25 mouse cellular contexts compared by ENCODE assay signal in genomic region chr2:93647924-93648575, GRCm38 (mm10). TPM values are rescaled to one million over a fixed set of nuclear protein-coding genes. Genes with fewer than 3 reads are reported as not detected.
DNase-seq lines count a peak whose midpoint lies in the region; ATAC-seq and TF ChIP-seq lines count a peak whose summit lies in the region.
"Had no signal": no experiment of that assay in that cellular context is flagged by ENCODE, and none has a peak within 500 bp of the region (broad histone marks: within the 10 kb centered on the region; RNA-seq: fewer than 3 reads in every experiment).

No protein-coding gene starts in this region.

- peaks cover 12% of the 10 kb centered on the region for H3K4me1 ChIP-seq in hindbrain, embryonic 12.5 days
- peaks cover under 1% of the 10 kb centered on the region; the same call in 1 of the 2 replicates for H3K4me1 ChIP-seq in hindbrain, postnatal 0 days (ENCODE audit: insufficient read depth, low read length)
- H3K4me1 ChIP-seq in embryonic facial prominence, embryonic 10.5 days = peaks cover 89% of the 10 kb centered on the region
- peaks cover 65% of the 10 kb centered on the region for H3K4me1 ChIP-seq in limb, embryonic 10.5 days

- no peak for ATAC-seq in hindbrain, embryonic 12.5 days (ENCODE audit: low FRiP score)
- ATAC-seq in hindbrain, postnatal 0 days = no peak
- ATAC-seq: activated CD4-positive, CD25-positive, alpha-beta regulatory T cell, adult 4 months; forebrain, embryonic 15.5 days had no signal

- WGBS in hindbrain, embryonic 12.5 days = under 1% methylated on average over 20 of the region's 20 CpGs
- 3% methylated on average over 20 of the region's 20 CpGs for WGBS in hindbrain, postnatal 0 days
- WGBS in embryonic facial prominence, embryonic 10.5 days = 1% methylated on average over 20 of the region's 20 CpGs
- 1% methylated on average over 20 of the region's 20 CpGs for WGBS in limb, embryonic 10.5 days

- TF ChIP-seq CTCF in hindbrain, postnatal 0 days (IDR thresholded peaks at IDR 0.05; ENCODE audit: low read depth) = no peak

- H3K9ac ChIP-seq in hindbrain, embryonic 12.5 days = no peak overlapping the region
- no peak overlapping the region for H3K9ac ChIP-seq in hindbrain, postnatal 0 days (replicated peaks; ENCODE audit: low read length)
- H3K9ac ChIP-seq: forebrain, embryonic 15.5 days; limb, embryonic 15.5 days; liver, embryonic 14.5 days; lung, embryonic 14.5 days had no signal

- H3K36me3 ChIP-seq in hindbrain, embryonic 12.5 days = no peaks in the 10 kb centered on the region
- no peaks in the 10 kb centered on the region for H3K36me3 ChIP-seq in hindbrain, postnatal 0 days (ENCODE audit: insufficient read depth, low read length)
- peaks cover 55% of the 10 kb centered on the region for H3K36me3 ChIP-seq in embryonic facial prominence, embryonic 10.5 days (replicated peaks)
- H3K36me3 ChIP-seq in limb, embryonic 10.5 days = peaks cover 28% of the 10 kb centered on the region
- H3K36me3 ChIP-seq: forebrain, embryonic 15.5 days; heart, embryonic 13.5 days; limb, embryonic 15.5 days had no signal

- H3K27me3 ChIP-seq in hindbrain, embryonic 12.5 days = peaks cover 91% of the 10 kb centered on the region
- H3K27me3 ChIP-seq in hindbrain, postnatal 0 days (ENCODE audit: insufficient read depth, low read length) = peaks cover 54% of the 10 kb centered on the region
- H3K27me3 ChIP-seq in embryonic facial prominence, embryonic 10.5 days (replicated peaks; ENCODE audit: low read depth, poor library complexity, severe bottlenecking) = peaks cover 100% of the 10 kb centered on the region
- H3K27me3 ChIP-seq in limb, embryonic 10.5 days (ENCODE audit: low read depth, poor library complexity, severe bottlenecking) = peaks cover 99% of the 10 kb centered on the region

- DNase-seq in embryo, embryonic 10.5 days (ENCODE audit: low spot score) = peak; percentile 48
- DNase-seq in embryo, embryonic 11 days = no peak
- no peak for DNase-seq in hindbrain, postnatal 0 days (ENCODE audit: low spot score)
- peak; percentile 61 for DNase-seq in embryonic facial prominence, embryonic 10.5 days (ENCODE audit: low spot score)
- DNase-seq in limb, embryonic 10.5 days (ENCODE audit: low spot score) = peak; percentile 63
- DNase-seq in left cerebral cortex, adult 11 months (ENCODE audit: low spot score) = no peak
- no peak for DNase-seq in kidney, postnatal 4 days
- DNase-seq: adrenal gland, adult 8-10 months; cerebellum, adult 11-12 months; gastrocnemius, postnatal 14 days; heart, postnatal 14 days; kidney, adult 2 months; kidney, postnatal 10 days; lung, postnatal 36 days; right cerebral cortex, postnatal 25 days; spleen, adult 18-20 months had no signal

- H3K4me3 ChIP-seq in hindbrain, embryonic 12.5 days = no peak overlapping the region; the same call in 1 of the 2 replicates
- no peak overlapping the region for H3K4me3 ChIP-seq in hindbrain, postnatal 0 days (ENCODE audit: low read length)
- peak overlapping the region; percentile 85 for H3K4me3 ChIP-seq in embryonic facial prominence, embryonic 10.5 days
- peak overlapping the region; percentile 65 for H3K4me3 ChIP-seq in limb, embryonic 10.5 days
- H3K4me3 ChIP-seq: forebrain, embryonic 15.5 days had no signal

- H3K27ac ChIP-seq in hindbrain, embryonic 12.5 days = no peak overlapping the region
- no peak overlapping the region for H3K27ac ChIP-seq in hindbrain, postnatal 0 days
- H3K27ac ChIP-seq in embryonic facial prominence, embryonic 10.5 days (replicated peaks) = peak overlapping the region; percentile 97
- peak overlapping the region; percentile 94 for H3K27ac ChIP-seq in limb, embryonic 10.5 days
- H3K27ac ChIP-seq: forebrain, embryonic 15.5 days; heart, embryonic 13.5 days; limb, embryonic 15.5 days; liver, embryonic 14.5 days had no signal

- 0 out of 2 replicates have a peak overlapping the region, but pooled peaks have one; percentile 33 for H3K4me2 ChIP-seq in hindbrain, embryonic 12.5 days (replicated peaks)
- H3K4me2 ChIP-seq in hindbrain, postnatal 0 days (ENCODE audit: low read depth, low read length) = no peak overlapping the region

- no peaks in the 10 kb centered on the region for H3K9me3 ChIP-seq in hindbrain, embryonic 12.5 days (replicated peaks)
- no peaks in the 10 kb centered on the region for H3K9me3 ChIP-seq in hindbrain, postnatal 0 days (ENCODE audit: low read length)
- H3K9me3 ChIP-seq in embryonic facial prominence, embryonic 10.5 days = no peaks in the 10 kb centered on the region
- no peaks in the 10 kb centered on the region for H3K9me3 ChIP-seq in limb, embryonic 10.5 days (replicated peaks)
- H3K9me3 ChIP-seq: forebrain, embryonic 15.5 days; heart, embryonic 13.5 days; limb, embryonic 15.5 days; megakaryocyte, embryonic 14.5 days had no signal

RNA-seq across cellular contexts. Expression of gene Alx4, which starts 5.9 kb away (rescaled TPM):
- 5.4 and 6.7 TPM in 2 replicates for polyA plus RNA-seq in hindbrain, embryonic 12.5 days (2016; fragmentation: Nextera tagmentation; extraction: Ambion mirVana)
- 3.1 and 3.3 TPM in 2 replicates for total RNA-seq in hindbrain, postnatal 0 days (2014; rRNA removed)
- 0.54 and 0.61 TPM in 2 replicates for polyA plus RNA-seq in hindbrain, postnatal 0 days (2015; fragmentation: Nextera tagmentation; extraction: Ambion mirVana)
- 22.4 and 22.7 TPM in 2 replicates for polyA plus RNA-seq in embryonic facial prominence, embryonic 10.5 days (2016; fragmentation: Nextera tagmentation; extraction: Ambion mirVana)
- polyA plus RNA-seq in limb, embryonic 10.5 days (2016; fragmentation: Nextera tagmentation; extraction: Ambion mirVana) = 12.5 and 14.8 TPM in 2 replicates
- total RNA-seq: monocyte, adult 5-6 weeks had no signal
- polyA plus RNA-seq: activated CD4-positive, CD25-positive, alpha-beta regulatory T cell, adult 4 months had no signal

Comparison
In these comparisons a context has a peak if more than half of its experiments do, and no peak if none do; other contexts are left out.
1. DNase-seq: peak in embryo, embryonic 10.5 days (single experiment), embryonic facial prominence, embryonic 10.5 days (single experiment) and limb, embryonic 10.5 days (single experiment); none in embryo, embryonic 11 days (single experiment), hindbrain, postnatal 0 days (single experiment), left cerebral cortex, adult 11 months (single experiment) and kidney, postnatal 4 days (0 of 2).
2. H3K27ac ChIP-seq: peak in embryonic facial prominence, embryonic 10.5 days (single experiment) and limb, embryonic 10.5 days (single experiment); none in hindbrain, embryonic 12.5 days (single experiment) and hindbrain, postnatal 0 days (single experiment).
3. H3K4me3 ChIP-seq: peak in embryonic facial prominence, embryonic 10.5 days (single experiment) and limb, embryonic 10.5 days (single experiment); none in hindbrain, embryonic 12.5 days (single experiment) and hindbrain, postnatal 0 days (single experiment).